Mouse (Mus musculus) retina, embryonic 14.5 days (tissue): ENCODE measurements around the gene Zmynd11.
A peak's percentile ranks its signal among the peaks of the same experiment; 100 is the strongest.

Experiments
- DNase-seq: peaks from one replicate; pipeline ENCODE4 v3.0.0-alpha.2; 2015; ENCODE audit warnings: low spot score

Gene Zmynd11

GRCm38 (mm10) chr13:9656613-9657012 is 108.5 kb downstream of the Zmynd11 start:
- no peak for DNase-seq

GRCm38 (mm10) chr13:9653018-9653417 is 112.1 kb downstream of the Zmynd11 start:
- DNase-seq, result no peak

GRCm38 (mm10) chr13:9650580-9650979 is 114.5 kb downstream of the Zmynd11 start:
- no peak for DNase-seq

- DNase-seq, result no peak
Measured at GRCm38 (mm10) chr13:9649894-9650293, 115.2 kb downstream of the Zmynd11 start.

- DNase-seq, result no peak
Measured at GRCm38 (mm10) chr13:9648716-9649115, 116.4 kb downstream of the Zmynd11 start.

GRCm38 (mm10) chr13:9637949-9638348 is 127.2 kb downstream of the Zmynd11 start:
- no peak for DNase-seq

- peak; percentile 59 for DNase-seq
Measured at GRCm38 (mm10) chr13:9636505-9636904, 128.6 kb downstream of the Zmynd11 start.

GRCm38 (mm10) chr13:9635951-9636350 is 129.2 kb downstream of the Zmynd11 start:
- DNase-seq, result no peak
